Mouse (Mus musculus) midbrain, embryonic 10.5 days (tissue): ENCODE measurements at regions not wholly inside any gene's neighbourhood (a gene's known extent, or its start where the extent isn't known, plus 50 kb on each side); places are given as distances from the start of the nearest gene placed in this dataset.

Experiments used
- DNase-seq: peaks from one replicate; pipeline ENCODE4 v3.0.0-alpha.2; 2017; ENCODE audit warnings: low spot score
- H3K27ac ChIP-seq: fragments of 300-500 bp; sonication (generic); replicated peaks from 2 replicates; pipeline ENCODE4 v1.5.1; 2016; ENCODE audit warnings: mild to moderate bottlenecking
- H3K27me3 ChIP-seq: fragments of 300-500 bp; sonication (generic); 2 replicates; pipeline ENCODE4 v1.6.1; 2016; ENCODE audit warnings: low read depth, mild to moderate bottlenecking; ENCODE audit not compliant: poor library complexity, severe bottlenecking
- H3K36me3 ChIP-seq: fragments of 300-500 bp; sonication (generic); 2 replicates; pipeline ENCODE4 v1.6.1; 2016; ENCODE audit warnings: mild to moderate bottlenecking, moderate library complexity
- H3K4me1 ChIP-seq: fragments of 300-500 bp; sonication (generic); 2 replicates; pipeline ENCODE4 v1.6.1; 2016
- H3K4me3 ChIP-seq: fragments of 300-500 bp; sonication (generic); 2 replicates; pipeline ENCODE4 v1.5.1; 2016; ENCODE audit warnings: mild to moderate bottlenecking, moderate library complexity
- H3K9me3 ChIP-seq: fragments of 300-500 bp; sonication (generic); replicated peaks from 2 replicates; pipeline ENCODE4 v1.6.1; 2016; ENCODE audit warnings: mild to moderate bottlenecking
- WGBS: fragments of 180-500 bp; shearing (Covaris S2); methylation state at CpG from one replicate; pipeline ENCODE4 v1.1.7; 2016; 5-methylcytosine and 5-hydroxymethylcytosine counted together

DNA sequence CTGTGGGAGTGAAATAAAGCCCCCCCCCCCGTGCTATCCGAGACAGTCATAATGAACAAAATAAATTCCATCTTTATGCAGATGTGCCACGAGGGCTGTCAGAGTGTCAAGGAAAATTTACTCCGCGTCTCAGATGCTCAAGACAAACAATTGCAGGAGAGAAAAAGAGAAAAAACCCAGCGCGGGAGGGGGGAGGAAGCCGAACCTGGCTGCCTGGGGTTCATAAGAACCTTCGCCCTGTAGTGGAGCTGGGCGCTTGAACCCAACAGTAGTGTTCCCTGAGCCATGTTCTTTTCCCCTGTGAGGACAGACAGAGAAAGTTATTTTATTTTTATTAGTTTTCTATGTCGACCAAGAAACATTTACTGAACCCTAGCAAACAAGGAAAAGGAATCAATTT lies 324.1 kb downstream of the Cd83 start:
- no peak for DNase-seq
- peaks cover 4% of the 10 kb centered on the region; the same call in 1 of the 2 replicates for H3K4me1 ChIP-seq
- no peaks in the 10 kb centered on the region for H3K9me3 ChIP-seq
- 88% methylated on average over 11 of the region's 11 CpGs for WGBS
- no peak overlapping the region for H3K27ac ChIP-seq
- no peak overlapping the region for H3K4me3 ChIP-seq
- H3K36me3 ChIP-seq: no peaks in the 10 kb centered on the region
- peaks cover 88% of the 10 kb centered on the region for H3K27me3 ChIP-seq

DNA sequence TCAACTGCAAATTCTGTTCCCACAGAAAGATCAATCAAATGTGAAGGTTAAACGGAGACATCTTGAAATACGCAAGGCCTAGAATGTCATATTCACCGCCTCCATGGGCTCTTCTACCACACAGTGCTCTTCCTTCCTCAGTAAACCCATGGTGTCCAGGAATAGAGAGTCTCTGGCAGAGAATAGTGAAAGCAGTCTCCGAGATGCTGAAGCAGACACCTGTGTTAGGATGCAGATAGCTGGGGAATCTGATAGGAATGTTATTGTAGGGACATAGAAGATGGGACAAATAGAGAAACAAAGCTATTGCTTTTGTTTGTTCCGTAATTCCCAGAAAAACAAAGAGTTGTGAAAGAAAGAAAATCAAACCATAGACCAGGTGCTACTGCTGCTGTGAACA lies 328.5 kb downstream of the Cd83 start:
- 91% methylated on average over 5 of the region's 5 CpGs for WGBS
- H3K4me1 ChIP-seq: peaks cover 20% of the 10 kb centered on the region
- no peaks in the 10 kb centered on the region for H3K36me3 ChIP-seq
- DNase-seq: no peak
- H3K4me3 ChIP-seq: no peak overlapping the region
- no peak overlapping the region for H3K27ac ChIP-seq
- H3K27me3 ChIP-seq: peaks cover 53% of the 10 kb centered on the region
- H3K9me3 ChIP-seq: no peaks in the 10 kb centered on the region

DNA sequence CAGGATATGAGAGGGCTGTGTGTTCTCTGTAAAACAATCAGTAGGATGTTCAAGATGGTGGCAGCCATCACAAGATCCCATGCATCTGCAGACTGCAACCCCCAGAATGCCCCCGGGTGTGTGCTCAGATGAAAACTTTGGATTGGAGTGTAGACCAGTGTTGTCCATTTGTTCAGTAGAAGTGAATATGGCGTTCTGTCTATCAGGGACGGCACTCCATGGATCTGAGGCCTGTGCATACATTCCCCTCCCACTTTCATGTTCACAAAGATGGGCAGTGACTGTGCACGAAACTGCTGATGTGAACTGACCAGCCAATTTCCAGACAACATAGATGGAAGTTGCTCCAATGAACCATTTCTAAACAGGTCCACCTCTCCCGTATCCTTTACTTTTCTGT lies 330.3 kb downstream of the Cd83 start:
- 90% methylated on average over 5 of the region's 5 CpGs for WGBS
- peaks cover 51% of the 10 kb centered on the region; the same call in 1 of the 2 replicates for H3K27me3 ChIP-seq
- no peak overlapping the region for H3K4me3 ChIP-seq
- no peak overlapping the region for H3K27ac ChIP-seq
- no peaks in the 10 kb centered on the region for H3K9me3 ChIP-seq
- peaks cover 20% of the 10 kb centered on the region for H3K4me1 ChIP-seq
- DNase-seq: no peak
- H3K36me3 ChIP-seq: no peaks in the 10 kb centered on the region

DNA sequence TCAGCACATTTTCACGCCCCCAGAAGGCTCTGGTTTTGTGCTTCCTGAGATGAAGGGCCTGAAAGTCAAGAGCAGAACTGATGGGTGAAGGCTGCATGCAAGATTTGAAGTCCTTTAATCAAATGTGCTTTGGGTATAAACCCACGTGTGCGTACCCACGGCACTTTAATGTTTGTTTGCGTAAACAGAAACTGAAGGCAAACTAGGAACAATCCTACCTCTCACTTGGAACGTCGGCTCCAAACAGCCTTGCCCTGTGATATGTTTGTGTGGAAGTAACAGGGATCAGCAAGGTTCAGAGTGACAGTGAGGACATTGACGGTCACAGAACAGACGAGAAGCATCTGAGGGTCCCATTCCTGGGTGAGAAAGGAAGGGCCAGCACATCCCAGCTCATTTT lies 333.3 kb downstream of the Cd83 start:
- WGBS: 91% methylated on average over 9 of the region's 9 CpGs
- DNase-seq: no peak
- Histone ChIP-seq H3K9me3 (no peaks in the 10 kb centered on the region), H3K27ac (no peak overlapping the region), H3K36me3 (no peaks in the 10 kb centered on the region), H3K4me3 (no peak overlapping the region), H3K27me3 (peaks cover 35% of the 10 kb centered on the region; the same call in 1 of the 2 replicates), H3K4me1 (peaks cover 39% of the 10 kb centered on the region)

DNA sequence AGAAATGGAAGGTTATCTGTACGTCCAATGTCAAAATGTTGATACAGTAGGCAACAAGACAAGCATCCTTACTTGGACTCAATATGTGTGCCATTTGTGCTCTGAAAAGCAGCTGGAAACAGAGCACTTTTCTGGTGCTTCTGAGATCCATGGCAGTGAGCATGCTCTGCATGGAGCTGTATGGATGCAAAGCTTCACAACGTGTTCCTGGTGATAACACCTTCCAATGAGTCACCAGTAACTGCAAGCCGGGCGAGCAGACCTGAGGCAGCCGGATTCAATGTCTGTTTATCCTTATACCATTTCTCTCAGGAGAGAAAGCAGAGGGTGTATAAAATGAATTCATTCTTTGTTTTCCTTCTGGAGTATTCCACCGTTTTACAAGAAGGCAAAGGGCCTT lies 334.3 kb downstream of the Cd83 start:
- Histone ChIP-seq H3K4me1 (peaks cover 39% of the 10 kb centered on the region), H3K27ac (no peak overlapping the region), H3K36me3 (no peaks in the 10 kb centered on the region), H3K9me3 (no peaks in the 10 kb centered on the region), H3K27me3 (peaks cover 31% of the 10 kb centered on the region; the same call in 1 of the 2 replicates), H3K4me3 (no peak overlapping the region)
- no peak for DNase-seq
- WGBS: 94% methylated on average over 6 of the region's 6 CpGs

DNA sequence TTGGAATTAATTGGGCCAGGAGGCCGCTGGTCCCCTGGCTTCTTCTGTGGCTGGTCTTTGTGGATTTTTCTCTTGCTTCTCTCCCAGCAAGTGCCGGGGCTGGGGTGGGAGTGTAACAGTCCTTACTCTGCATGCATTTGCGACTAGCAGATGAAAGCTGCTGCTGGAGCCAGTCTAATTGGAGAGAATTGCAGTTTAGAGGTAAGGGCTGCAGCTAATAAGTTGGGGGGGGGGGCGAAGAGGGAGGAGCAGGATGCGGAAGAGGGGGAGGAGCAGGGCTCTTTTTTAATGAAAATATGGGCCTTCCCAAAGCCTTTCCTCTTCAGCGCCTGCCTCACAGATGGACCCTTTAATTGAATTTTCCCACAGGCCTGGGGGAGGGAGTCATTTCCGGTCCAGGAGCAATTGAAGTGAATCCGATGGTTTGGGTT lies 336.7 kb downstream of the Cd83 start:
- no peaks in the 10 kb centered on the region for H3K36me3 ChIP-seq
- WGBS: 23% methylated on average over 6 of the region's 8 CpGs
- peaks cover 24% of the 10 kb centered on the region; the same call in 1 of the 2 replicates for H3K27me3 ChIP-seq
- no peaks in the 10 kb centered on the region for H3K9me3 ChIP-seq
- peaks cover 33% of the 10 kb centered on the region for H3K4me1 ChIP-seq
- peak overlapping the region; percentile 70 for H3K27ac ChIP-seq
- H3K4me3 ChIP-seq: no peak overlapping the region
- no peak for DNase-seq

DNA sequence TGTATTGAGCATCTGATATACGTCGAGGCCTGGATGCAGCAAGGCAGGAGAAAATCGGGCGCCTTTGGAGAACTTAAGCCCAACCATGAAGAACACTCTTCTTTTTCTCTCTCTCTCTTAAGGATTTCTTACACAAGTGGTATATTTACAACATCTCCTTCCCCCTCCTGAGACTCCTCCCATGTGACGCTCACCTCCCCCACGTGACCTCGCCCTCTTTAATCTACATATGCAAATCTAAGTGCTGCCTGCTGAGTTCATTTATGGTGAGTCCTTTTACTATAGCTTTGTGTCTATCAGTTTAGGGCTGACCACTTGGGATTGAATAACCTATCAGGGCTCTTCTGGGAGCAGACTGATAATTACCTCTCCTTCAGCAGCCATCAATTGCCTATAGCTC lies 337.4 kb downstream of the Cd83 start:
- Histone ChIP-seq H3K9me3 (no peaks in the 10 kb centered on the region), H3K36me3 (no peaks in the 10 kb centered on the region), H3K4me1 (peaks cover 37% of the 10 kb centered on the region), H3K27me3 (peaks cover 24% of the 10 kb centered on the region; the same call in 1 of the 2 replicates), H3K4me3 (no peak overlapping the region), H3K27ac (no peak overlapping the region)
- DNase-seq: no peak
- 78% methylated on average over 7 of the region's 7 CpGs for WGBS

DNA sequence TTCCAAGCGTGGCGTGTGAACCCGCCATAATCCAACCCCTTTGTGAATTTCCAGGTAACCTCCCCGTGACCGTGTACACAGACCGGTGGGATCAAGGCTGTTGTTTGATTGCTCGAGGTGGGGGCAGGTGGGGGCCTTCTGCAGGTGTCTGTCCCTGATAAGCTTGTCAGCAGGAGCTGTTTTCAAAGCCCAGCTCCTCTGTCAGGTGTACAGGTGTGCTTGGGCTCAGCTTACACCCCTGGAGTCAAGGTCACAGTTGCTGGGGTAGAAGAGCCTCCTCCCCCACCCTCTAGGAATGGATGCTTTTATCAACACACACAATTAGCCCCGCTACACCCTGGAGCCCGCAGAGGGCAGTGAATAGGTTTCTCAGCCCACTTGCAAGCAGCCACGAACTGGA lies 341.6 kb downstream of the Cd83 start:
- no peak for DNase-seq
- Histone ChIP-seq H3K4me3 (no peak overlapping the region), H3K4me1 (peaks cover 17% of the 10 kb centered on the region), H3K36me3 (no peaks in the 10 kb centered on the region), H3K9me3 (no peaks in the 10 kb centered on the region), H3K27me3 (no peaks in the 10 kb centered on the region), H3K27ac (no peak overlapping the region)
- 40% methylated on average over 10 of the region's 10 CpGs for WGBS

DNA sequence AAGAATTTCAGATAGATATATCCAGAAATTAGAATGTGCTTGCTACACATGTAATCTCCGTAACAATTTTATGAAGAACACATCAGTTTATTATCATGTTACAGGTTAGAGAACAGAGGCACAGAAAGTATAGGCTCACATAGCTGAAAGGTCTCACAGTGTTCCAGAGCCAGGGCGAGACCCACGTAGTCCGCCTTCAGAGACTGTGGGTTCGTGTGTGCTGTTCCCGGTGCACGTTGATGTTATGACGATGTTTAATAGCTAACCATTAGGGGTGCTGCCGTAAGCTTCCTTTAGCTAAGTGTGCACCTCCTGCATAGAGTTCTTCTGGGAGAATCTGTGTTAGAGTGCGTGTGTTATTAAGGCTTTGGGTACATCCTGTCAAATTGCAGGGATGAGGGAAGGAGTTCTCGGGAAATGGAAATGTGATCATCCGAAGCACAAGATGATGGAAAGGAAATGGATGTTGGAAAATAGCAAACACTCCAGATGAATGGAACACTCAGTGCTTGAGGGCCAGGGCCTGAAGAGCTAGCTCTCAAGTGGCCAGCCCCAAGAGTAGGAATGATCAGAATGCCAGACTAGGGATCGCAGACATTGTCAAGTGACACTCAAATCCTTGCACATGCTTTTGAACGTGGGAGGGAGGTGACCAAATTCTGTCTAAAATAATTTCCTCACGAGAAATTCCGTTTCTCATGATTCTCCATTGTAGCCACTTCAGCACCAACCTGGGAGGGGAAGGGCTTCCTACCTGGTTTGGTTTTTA lies 344.1 kb downstream of the Cd83 start:
- no peaks in the 10 kb centered on the region for H3K9me3 ChIP-seq
- 92% methylated on average over 16 of the region's 16 CpGs for WGBS
- H3K27ac ChIP-seq: no peak overlapping the region
- H3K36me3 ChIP-seq: no peaks in the 10 kb centered on the region
- DNase-seq: no peak
- peaks cover 14% of the 10 kb centered on the region for H3K4me1 ChIP-seq
- no peak overlapping the region for H3K4me3 ChIP-seq
- no peaks in the 10 kb centered on the region for H3K27me3 ChIP-seq

DNA sequence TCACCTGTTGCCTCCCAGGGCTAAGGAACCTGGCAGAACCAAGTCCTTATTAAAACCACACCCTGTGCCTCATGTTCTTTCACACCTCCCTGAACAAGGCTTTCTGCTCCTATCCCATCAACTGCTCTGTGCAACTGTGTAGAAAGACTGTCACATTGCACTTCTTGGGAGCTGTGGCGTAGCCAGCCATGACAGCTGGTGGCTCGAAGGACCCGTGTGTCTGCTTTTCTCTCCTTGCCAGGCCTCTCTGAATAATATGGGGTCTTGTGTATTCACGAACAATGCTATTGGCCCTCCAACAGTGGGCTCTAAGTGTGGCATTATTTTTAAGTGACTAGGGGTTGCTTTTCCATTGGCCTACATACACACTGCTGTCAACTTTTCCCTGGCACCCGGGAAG lies 347.3 kb downstream of the Cd83 start:
- 0 out of 2 replicates have a peak, but pooled peaks cover 5% of the 10 kb centered on the region for H3K27me3 ChIP-seq
- no peak for DNase-seq
- WGBS: 78% methylated on average over 5 of the region's 5 CpGs
- H3K9me3 ChIP-seq: no peaks in the 10 kb centered on the region
- no peak overlapping the region for H3K4me3 ChIP-seq
- peaks cover 5% of the 10 kb centered on the region; the same call in 1 of the 2 replicates for H3K4me1 ChIP-seq
- H3K27ac ChIP-seq: no peak overlapping the region
- H3K36me3 ChIP-seq: no peaks in the 10 kb centered on the region

DNA sequence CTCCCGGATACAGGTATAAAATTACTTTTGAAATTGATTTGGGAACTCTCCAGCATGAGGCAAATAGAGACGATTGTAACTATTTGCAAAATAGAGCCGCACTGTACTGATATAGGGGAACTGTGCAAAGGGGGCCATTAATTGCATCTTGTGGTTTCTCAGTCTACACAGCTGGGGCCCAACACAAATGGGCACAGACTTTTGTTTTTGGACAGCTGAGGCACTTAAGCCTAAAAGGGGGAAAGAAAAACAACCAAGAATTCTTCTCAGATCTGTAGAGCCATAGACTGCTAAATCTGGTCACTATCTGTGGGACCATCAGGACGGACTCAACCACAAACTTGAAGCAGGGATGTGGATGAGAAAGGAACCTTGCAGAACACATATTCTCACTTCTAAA lies 347.9 kb downstream of the Cd83 start:
- no peaks in the 10 kb centered on the region for H3K9me3 ChIP-seq
- 88% methylated on average over 4 of the region's 4 CpGs for WGBS

DNA sequence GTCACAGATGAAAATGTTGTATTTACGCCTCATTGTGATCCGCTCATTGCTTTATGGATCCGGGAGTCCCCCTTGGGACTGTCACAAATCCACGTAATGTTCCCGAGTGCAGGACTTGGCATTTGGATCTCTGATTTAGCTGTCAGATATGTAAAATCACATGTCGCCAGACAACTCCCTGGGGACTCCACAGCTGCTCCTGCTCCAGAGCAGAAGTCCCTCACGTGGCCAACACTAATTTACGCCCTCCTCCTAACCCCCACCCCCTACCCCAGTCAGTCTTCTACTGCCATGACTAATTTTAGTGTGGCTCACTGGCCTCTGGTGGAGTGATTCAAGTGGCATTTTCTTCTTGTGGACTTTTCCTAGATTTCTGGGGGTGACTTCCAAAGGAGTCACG lies 348.9 kb downstream of the Cd83 start:
- no peak overlapping the region for H3K4me3 ChIP-seq
- no peak overlapping the region for H3K27ac ChIP-seq
- 0 out of 2 replicates have a peak, but pooled peaks cover 5% of the 10 kb centered on the region for H3K27me3 ChIP-seq
- H3K4me1 ChIP-seq: peaks cover 5% of the 10 kb centered on the region; the same call in 1 of the 2 replicates
- 79% methylated on average over 9 of the region's 9 CpGs for WGBS
- DNase-seq: no peak
- no peaks in the 10 kb centered on the region for H3K9me3 ChIP-seq
- H3K36me3 ChIP-seq: no peaks in the 10 kb centered on the region

More for the DNA sequence above, 347.9 kb downstream of the Cd83 start:
- Histone ChIP-seq H3K27me3 (0 out of 2 replicates have a peak, but pooled peaks cover 5% of the 10 kb centered on the region), H3K27ac (no peak overlapping the region), H3K4me3 (no peak overlapping the region), H3K4me1 (peaks cover 5% of the 10 kb centered on the region; the same call in 1 of the 2 replicates), H3K36me3 (no peaks in the 10 kb centered on the region)
- no peak for DNase-seq

DNA sequence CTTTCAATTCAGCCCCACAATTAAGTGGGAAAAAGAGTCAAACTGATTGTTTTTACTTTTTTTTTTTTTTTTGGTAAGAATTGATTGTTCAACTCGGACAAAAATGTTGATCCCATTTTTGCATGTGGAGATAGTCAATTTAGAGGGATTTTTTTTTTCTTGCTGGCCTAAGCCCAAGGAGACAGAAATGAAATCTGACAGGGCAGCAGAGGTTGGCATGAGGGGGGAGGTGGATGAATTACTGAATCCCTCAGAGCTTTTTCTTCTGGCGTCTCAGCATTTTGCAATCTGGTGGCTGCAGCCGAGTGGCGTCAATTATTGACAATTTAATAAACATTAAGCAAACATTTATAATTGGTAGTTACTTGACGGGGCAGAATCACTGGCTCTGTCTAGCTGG lies 356.6 kb downstream of the Cd83 start:
- no peak overlapping the region for H3K4me3 ChIP-seq
- 89% methylated on average over 5 of the region's 5 CpGs for WGBS
- H3K4me1 ChIP-seq: no peaks in the 10 kb centered on the region
- H3K27ac ChIP-seq: no peak overlapping the region
- DNase-seq: no peak
- H3K36me3 ChIP-seq: 0 out of 2 replicates have a peak, but pooled peaks cover 2% of the 10 kb centered on the region
- H3K9me3 ChIP-seq: peaks cover 18% of the 10 kb centered on the region
- no peaks in the 10 kb centered on the region for H3K27me3 ChIP-seq
